Mouse (Mus musculus): ENCODE results near the gene Lars2.

- TF ChIP-seq CTCF (IDR thresholded peaks at IDR 0.05; ENCODE audit: borderline replicate concordance, insufficient read depth, low read depth, low read length) (no peak), POLR2A (IDR thresholded peaks at IDR 0.05; ENCODE audit: borderline replicate concordance, insufficient read depth, low read length) (no peak)
Measured at GRCm38 (mm10) chr9:123359981-123360380, 6.7 kb upstream of the Lars2 start.

Measured in cerebellum, adult 2 months (tissue).